Mouse (Mus musculus): Measurements from ENCODE around the gene Clstn3. TPM values are rescaled to one million over a fixed set of nuclear protein-coding genes. Genes with fewer than 3 reads are reported as not detected.

Gene Clstn3
- 49.1 and 65.4 TPM in 2 replicates for polyA plus RNA-seq (2012)

- TF ChIP-seq GATA1 (IDR thresholded peaks at IDR 0.05; ENCODE audit: low read length), result no peak
Observed at GRCm38 (mm10) chr6:124464305-124465271, at the start of gene Clstn3. TSS of gene Clstn3 (minus strand) at chr6:124464794.

GRCm38 (mm10) chr6:124512355-124512836 lies 47.8 kb upstream of the Clstn3 start, which contains the start of gene C1ra:
TSS of gene C1ra (plus strand) at chr6:124512405.
- TF ChIP-seq GATA1 (IDR thresholded peaks at IDR 0.05; ENCODE audit: low read length), result no peak

GRCm38 (mm10) chr6:124511936-124512335 lies 47.3 kb upstream of the Clstn3 start:
- TF ChIP-seq GATA1 (IDR thresholded peaks at IDR 0.05; ENCODE audit: low read length), result no peak

- TF ChIP-seq GATA1 (IDR thresholded peaks at IDR 0.05; ENCODE audit: low read length), result no peak
Observed at GRCm38 (mm10) chr6:124508292-124508691, 43.7 kb upstream of the Clstn3 start.

GRCm38 (mm10) chr6:124506991-124507390 lies 42.4 kb upstream of the Clstn3 start:
- TF ChIP-seq GATA1 (IDR thresholded peaks at IDR 0.05; ENCODE audit: low read length), result no peak

GRCm38 (mm10) chr6:124505028-124505427 lies 40.4 kb upstream of the Clstn3 start:
- TF ChIP-seq GATA1 (IDR thresholded peaks at IDR 0.05; ENCODE audit: low read length), result no peak

- no peak for TF ChIP-seq GATA1 (IDR thresholded peaks at IDR 0.05; ENCODE audit: low read length)
Observed at GRCm38 (mm10) chr6:124502021-124502420, 37.4 kb upstream of the Clstn3 start.

- no peak for TF ChIP-seq GATA1 (IDR thresholded peaks at IDR 0.05; ENCODE audit: low read length)
Observed at GRCm38 (mm10) chr6:124501473-124501872, 36.9 kb upstream of the Clstn3 start.

GRCm38 (mm10) chr6:124499914-124500566 lies 35.4 kb upstream of the Clstn3 start:
- TF ChIP-seq GATA1 (IDR thresholded peaks at IDR 0.05; ENCODE audit: low read length), result no peak

- no peak for TF ChIP-seq GATA1 (IDR thresholded peaks at IDR 0.05; ENCODE audit: low read length)
Observed at GRCm38 (mm10) chr6:124496054-124496453, 31.5 kb upstream of the Clstn3 start.

- no peak for TF ChIP-seq GATA1 (IDR thresholded peaks at IDR 0.05; ENCODE audit: low read length)
Observed at GRCm38 (mm10) chr6:124493886-124494285, 29.3 kb upstream of the Clstn3 start.

- no peak for TF ChIP-seq GATA1 (IDR thresholded peaks at IDR 0.05; ENCODE audit: low read length)
Observed at GRCm38 (mm10) chr6:124492842-124493561, 28.4 kb upstream of the Clstn3 start, which contains the start of gene C1rl. TSS of gene C1rl (plus strand) at chr6:124493113.

- TF ChIP-seq GATA1 (IDR thresholded peaks at IDR 0.05; ENCODE audit: low read length), result no peak
Observed at GRCm38 (mm10) chr6:124491427-124491826, 26.8 kb upstream of the Clstn3 start.

- no peak for TF ChIP-seq GATA1 (IDR thresholded peaks at IDR 0.05; ENCODE audit: low read length)
Observed at GRCm38 (mm10) chr6:124488952-124489351, 24.4 kb upstream of the Clstn3 start.

- no peak for TF ChIP-seq GATA1 (IDR thresholded peaks at IDR 0.05; ENCODE audit: low read length)
Observed at GRCm38 (mm10) chr6:124487509-124487908, 22.9 kb upstream of the Clstn3 start.
